Mouse (Mus musculus) right cerebral cortex, adult 18-20 months (tissue): ENCODE measurements around the gene Cfap61.

Experiments used
- DNase-seq: peaks from one replicate; pipeline ENCODE4 v3.0.0; 2022; ENCODE audit warnings: mixed read lengths

Gene Cfap61

GRCm38 (mm10) chr2:146015341-146016186 lies 81.0 kb downstream of the Cfap61 start:
- DNase-seq = no peak

DNA sequence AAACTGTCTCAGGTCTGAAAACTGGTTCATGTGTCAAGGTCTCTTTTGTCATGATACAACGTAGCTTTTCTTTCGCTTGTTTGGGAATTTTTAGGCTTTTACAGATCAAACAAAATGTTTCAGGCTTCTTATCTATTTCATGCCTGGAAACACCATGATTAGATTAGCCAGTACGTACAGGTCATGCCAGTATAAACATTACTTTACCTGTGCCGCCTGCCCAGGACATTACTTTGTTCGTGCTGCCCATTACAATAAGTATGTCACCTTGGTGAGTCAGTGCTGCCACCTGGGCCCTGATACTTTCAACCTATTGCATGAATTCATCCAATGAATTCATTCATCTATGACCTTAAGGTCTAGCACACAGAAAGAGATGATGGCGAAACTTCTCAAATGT lies 88.3 kb downstream of the Cfap61 start:
- no peak for DNase-seq

DNA sequence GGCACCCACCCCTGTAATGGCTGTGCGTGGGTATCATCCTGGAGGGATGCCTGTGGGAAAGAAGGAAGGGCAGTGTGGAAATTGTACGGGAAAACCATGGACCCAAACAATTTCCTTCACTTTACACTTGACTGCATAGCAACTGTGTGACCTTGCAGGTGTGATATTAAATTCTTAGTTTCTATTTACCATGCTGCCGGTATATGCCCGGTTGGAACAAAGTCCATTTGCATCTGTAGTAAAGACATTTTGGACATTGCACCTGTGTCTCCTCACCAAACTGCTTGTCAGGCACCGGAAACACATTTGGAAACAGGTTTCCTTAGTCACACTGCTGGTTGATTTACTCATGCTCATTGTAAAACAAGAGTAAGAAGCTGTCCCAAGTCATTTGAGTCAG lies 109.1 kb downstream of the Cfap61 start:
- DNase-seq = no peak

DNA sequence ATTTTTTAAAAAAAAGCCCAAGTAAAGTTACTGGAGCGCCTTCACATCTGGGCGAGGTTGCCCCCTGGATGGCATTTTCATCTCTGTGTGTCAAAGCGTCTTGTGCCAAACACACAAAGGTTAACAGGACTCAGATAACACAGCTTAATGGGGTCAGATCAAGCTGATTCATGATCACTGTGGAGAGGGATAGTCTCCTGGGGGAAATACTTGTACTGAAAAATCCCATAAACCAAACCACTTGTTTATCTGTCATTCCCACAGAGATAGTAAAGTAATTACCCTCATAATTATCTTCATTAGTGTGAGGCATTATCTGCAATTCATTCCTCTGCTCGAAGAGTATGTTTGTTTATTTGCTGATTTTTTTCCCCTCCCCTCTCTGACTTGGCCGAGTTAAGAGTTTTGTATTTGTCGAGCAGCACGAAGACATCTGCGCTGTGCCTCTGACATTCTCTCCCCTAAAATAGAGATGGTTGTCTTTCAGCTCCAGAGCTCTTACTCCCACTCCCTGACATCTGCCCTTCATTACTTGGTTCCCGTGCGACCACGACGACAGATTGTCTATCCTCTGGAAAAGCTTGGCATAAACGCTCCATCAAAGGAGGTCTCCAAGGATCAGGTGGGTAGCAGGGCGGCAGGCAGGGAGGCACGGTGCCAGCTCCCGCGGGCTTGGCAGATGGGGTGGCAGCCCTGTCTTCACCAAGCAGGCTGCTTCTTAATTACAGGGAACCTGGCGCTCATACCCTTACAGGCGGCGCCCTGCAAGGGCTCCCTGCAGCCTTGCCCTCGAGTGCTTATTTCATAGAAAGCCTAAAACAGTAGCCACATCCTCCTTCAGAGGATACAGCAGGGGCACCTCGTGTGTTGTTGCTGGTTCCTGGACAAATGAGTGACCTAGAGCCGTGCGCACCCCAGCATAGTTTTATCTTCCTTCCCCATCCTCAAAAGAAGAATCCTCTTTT lies 110.6 kb downstream of the Cfap61 start:
- peak; percentile 13 for DNase-seq

DNA sequence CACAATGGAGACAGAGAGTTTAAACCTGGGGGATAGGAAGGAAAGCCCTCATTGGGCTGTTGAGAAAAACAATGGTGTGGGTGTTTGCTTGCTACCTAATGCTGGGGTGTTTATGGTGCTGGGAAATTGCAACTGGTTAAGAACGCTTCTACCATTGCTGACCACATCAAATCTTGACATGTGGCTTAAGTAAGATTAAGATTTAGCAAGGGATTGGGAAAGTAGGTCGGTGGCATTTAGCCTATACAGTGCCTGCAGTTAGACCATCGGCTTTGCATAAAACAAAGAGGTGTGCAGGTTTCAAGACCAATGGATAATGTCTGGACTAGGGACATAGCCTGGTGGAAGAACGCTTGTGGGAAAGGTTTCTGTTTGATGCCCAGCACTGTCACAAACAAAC lies 113.1 kb downstream of the Cfap61 start:
- DNase-seq = no peak

- no peak for DNase-seq
Measured at GRCm38 (mm10) chr2:146048221-146048829, 113.7 kb downstream of the Cfap61 start.

- DNase-seq = no peak
Measured at GRCm38 (mm10) chr2:146049339-146049738, 114.8 kb downstream of the Cfap61 start.

GRCm38 (mm10) chr2:146050069-146050468 lies 115.5 kb downstream of the Cfap61 start:
- DNase-seq = no peak

DNA sequence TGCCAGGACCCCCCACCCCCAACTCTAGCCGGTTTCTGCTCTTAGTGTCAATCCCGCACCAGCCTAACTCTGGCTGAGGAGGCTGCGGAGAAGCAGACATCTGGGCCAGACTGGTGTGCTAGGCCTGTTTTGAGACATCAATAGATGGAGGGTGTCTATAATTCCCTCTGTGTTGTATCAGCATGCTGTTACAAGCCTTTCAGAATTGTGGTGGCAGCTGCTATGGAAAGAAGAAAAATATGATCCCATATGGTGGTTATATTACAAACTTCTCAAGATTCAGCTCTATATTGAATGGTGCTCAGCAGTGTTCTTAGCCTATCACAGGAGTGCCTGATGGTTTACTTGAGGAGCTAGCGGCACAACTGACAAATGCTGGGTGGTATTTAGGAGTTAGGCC lies 116.8 kb downstream of the Cfap61 start:
- DNase-seq = no peak

DNA sequence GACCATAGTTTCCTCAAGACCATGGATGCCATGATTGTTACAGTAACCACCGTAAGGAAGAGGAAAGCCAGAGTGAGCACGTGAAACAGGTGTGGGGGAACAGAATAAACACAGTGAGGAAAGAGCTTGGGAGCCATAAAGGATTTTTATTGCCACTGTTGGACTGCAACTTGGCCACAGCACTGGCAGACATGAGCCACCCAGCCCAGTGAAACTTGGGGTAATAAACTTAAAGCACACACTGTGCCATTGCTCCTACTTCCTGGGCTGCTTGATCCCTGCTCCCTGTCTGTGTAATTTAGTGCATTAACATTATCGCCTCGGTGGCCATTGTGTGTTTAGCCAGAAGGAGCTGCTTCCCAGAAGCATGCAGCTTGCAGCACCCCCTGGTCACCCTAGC lies 122.5 kb downstream of the Cfap61 start:
- DNase-seq = no peak

DNA sequence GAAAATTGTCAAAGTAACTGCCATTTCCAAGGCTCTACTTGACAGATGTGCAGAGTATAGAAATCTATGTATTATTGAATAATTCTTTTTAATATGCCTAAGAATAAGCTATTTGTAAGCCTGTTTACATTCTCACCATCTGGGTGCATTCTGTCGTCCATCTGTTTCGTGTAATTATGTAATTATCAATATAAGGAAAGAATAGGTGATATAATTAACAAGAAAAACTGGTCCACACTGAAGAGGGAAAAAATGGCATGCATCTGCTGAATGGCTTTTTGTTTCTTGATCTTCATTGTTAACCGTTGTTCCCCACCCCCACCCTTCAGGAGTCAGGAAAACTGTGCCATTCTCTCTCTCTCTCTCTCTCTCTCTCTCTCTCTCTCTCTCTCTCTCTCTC lies 124.2 kb downstream of the Cfap61 start:
- DNase-seq = no peak

GRCm38 (mm10) chr2:146061421-146062300 lies 127.1 kb downstream of the Cfap61 start:
- no peak for DNase-seq

GRCm38 (mm10) chr2:146062330-146063092 lies 127.9 kb downstream of the Cfap61 start:
- DNase-seq = no peak

DNA sequence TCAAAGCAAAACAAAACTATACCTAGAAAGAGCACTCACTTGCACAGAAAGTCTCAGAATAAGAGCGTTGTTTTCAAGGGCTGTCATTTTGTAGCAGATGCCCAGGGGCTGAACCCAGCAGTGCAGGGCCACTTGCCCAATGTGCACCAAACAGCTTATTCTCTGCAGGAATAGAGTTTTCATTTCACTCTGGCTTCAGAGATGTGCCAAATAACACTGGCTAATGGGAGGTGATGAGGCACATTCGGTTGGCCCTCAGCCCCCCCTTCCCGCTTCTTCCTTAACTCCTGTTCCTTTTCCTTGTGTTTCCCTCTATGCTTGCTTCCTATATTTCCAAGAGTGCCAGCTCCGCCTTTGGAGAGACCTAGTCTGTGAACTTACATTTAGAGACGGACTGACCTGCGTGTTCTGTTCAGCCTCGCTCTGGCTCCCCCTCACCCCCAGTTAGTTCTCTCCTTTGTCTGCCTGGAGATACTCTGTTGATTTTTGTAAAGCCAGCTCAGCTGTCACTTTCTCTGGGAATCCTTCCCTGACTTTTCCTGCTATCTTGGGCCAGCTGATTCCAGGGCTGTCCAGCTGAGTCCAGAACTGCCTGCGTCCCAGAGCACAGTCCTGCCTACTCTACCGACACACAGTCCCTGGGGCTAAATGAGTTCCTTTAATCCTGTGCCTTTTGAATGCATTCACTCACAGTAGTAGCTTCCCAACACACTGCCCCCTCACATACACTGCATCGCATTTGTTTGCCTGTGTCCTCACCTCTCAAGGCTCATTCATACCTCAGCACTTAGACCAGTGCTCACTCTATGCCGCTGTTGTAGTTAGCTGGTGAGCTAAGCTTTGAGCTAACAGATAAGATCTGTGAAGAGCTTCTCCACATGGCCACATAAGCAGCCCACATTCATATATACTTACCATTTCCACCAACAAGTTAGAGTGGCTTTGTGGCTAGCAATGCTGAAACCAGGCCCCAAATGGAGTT lies 128.8 kb downstream of the Cfap61 start:
- DNase-seq = no peak

- no peak for DNase-seq
Measured at GRCm38 (mm10) chr2:146067364-146067763, 132.8 kb downstream of the Cfap61 start.

GRCm38 (mm10) chr2:146073300-146073699 lies 138.7 kb downstream of the Cfap61 start:
- no peak for DNase-seq

- no peak for DNase-seq
Measured at GRCm38 (mm10) chr2:146077117-146077516, 142.5 kb downstream of the Cfap61 start.

DNA sequence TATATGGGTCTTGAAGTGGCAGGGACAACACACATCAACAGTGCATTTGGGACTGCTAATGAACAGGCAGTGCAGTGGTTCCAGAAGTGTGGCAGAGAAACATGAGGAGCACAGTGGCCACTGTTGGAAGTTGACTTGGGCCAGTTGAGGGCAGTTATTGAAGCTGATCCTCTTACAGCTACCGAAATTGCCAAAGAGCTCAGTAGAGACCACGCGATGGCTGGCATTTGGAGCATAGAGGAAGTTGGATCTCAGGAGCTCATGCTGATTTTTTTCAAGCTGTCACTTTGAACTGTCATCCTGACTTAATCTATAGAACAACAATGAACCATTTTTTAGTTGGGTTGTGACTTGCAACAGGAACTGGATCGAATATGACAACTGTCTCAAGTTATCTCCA lies 145.7 kb downstream of the Cfap61 start:
- DNase-seq = no peak

GRCm38 (mm10) chr2:146083326-146083871 lies 148.8 kb downstream of the Cfap61 start:
- no peak for DNase-seq

DNA sequence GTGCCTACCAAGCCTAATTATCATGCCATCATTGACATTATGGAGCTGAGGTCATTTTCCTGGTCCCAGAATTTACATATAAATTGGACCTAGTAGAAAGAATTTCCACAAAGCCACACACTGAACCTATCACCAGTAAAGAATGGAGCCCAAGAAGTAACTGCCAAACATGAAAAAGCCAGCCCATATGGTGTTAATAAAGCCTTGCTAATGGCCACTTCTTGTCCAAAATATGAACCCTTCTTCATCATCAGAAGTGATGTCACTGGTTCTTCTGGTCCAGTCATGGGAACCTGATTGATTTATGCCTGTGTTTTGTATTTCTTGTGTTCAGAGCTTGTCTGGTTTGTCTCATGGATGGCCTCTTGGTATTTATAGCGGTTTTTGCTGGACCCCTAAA lies 152.8 kb downstream of the Cfap61 start:
- no peak for DNase-seq
